Mouse (Mus musculus): ENCODE measurements at regions not wholly inside any gene's neighbourhood (a gene's known extent, or its start where the extent isn't known, plus 50 kb on each side); places are given as distances from the start of the nearest gene placed in this dataset.
"Not testable (repeated sequence)": the region's sequence is repeated elsewhere in the genome, so short reads cannot be mapped to it uniquely, and the experiment has no call there.

DNA sequence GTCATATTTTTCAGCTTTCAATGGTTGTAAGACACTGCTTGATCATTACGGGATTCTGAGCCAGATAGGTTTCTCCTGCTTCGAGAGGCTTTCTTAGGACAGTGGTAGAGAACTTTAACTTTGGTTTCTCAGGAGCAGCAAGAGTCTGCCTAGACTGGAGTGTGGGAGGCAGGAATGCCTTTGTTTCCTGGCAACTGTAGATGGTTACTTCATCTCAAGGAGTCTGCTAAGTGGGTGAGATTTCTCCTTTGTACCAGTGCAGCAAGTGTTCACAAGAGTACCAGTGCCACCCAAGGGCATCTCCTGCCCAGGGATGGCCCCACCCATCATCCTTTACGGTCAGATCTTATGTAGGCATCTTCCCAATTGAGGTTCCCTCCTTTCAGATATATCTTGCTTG lies 173.0 kb upstream of the Gm10131 start:
- Histone ChIP-seq H3K27me3 (replicated peaks; ENCODE audit: control insufficient read depth, insufficient read depth, low read length) (no peaks in the 10 kb centered on the region), H3K36me3 (ENCODE audit: control insufficient read depth, insufficient read depth, low read length) (no peaks in the 10 kb centered on the region), H3K4me1 (ENCODE audit: control insufficient read depth, insufficient read depth, low read length) (no peaks in the 10 kb centered on the region), H3K27ac (ENCODE audit: insufficient read depth, low read depth, low read length) (no peak overlapping the region), H3K4me3 (ENCODE audit: insufficient read depth, low read depth, low read length) (no peak overlapping the region)
- no peak for TF ChIP-seq POLR2A (IDR thresholded peaks at IDR 0.05; ENCODE audit: low read depth, low read length)
- no peak for TF ChIP-seq CTCF (conservative IDR thresholded peaks at IDR 0.05; ENCODE audit: insufficient read depth, insufficient read length, low read depth, low read length)
- WGBS, result 90% methylated on average over 3 of the region's 3 CpGs
- DNase-seq, result no peak

DNA sequence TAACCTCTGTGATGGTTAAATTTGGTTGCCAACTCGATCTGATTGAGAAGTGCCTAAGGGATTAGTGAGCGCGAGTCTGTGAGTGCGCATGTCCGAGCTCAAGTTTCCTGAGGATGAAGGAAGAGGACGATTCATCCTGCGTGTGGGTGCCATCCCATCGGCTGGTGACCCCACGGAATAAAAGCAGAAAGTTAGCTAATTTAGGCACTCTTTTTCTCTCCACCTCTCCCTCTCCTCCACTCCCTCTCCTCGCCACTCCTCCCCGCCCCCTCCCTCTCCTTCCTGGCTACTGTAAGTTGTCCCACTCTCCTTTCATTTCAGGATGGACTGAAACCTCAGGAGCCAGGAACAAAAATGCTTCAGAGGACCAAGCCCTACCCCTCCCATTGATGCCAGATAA lies 168.9 kb upstream of the Gm10131 start:
- Histone ChIP-seq H3K27me3 (replicated peaks; ENCODE audit: control insufficient read depth, insufficient read depth, low read length) (no peaks in the 10 kb centered on the region), H3K36me3 (ENCODE audit: control insufficient read depth, insufficient read depth, low read length) (no peaks in the 10 kb centered on the region), H3K4me1 (ENCODE audit: control insufficient read depth, insufficient read depth, low read length) (no peaks in the 10 kb centered on the region), H3K27ac (ENCODE audit: insufficient read depth, low read depth, low read length) (no peak overlapping the region), H3K4me3 (ENCODE audit: insufficient read depth, low read depth, low read length) (no peak overlapping the region)
- WGBS, result no CpG with 5 or more reads among the region's 11 CpGs
- no peak for DNase-seq
- no peak for TF ChIP-seq CTCF (conservative IDR thresholded peaks at IDR 0.05; ENCODE audit: insufficient read depth, insufficient read length, low read depth, low read length)
- TF ChIP-seq POLR2A (IDR thresholded peaks at IDR 0.05; ENCODE audit: low read depth, low read length), result no peak

DNA sequence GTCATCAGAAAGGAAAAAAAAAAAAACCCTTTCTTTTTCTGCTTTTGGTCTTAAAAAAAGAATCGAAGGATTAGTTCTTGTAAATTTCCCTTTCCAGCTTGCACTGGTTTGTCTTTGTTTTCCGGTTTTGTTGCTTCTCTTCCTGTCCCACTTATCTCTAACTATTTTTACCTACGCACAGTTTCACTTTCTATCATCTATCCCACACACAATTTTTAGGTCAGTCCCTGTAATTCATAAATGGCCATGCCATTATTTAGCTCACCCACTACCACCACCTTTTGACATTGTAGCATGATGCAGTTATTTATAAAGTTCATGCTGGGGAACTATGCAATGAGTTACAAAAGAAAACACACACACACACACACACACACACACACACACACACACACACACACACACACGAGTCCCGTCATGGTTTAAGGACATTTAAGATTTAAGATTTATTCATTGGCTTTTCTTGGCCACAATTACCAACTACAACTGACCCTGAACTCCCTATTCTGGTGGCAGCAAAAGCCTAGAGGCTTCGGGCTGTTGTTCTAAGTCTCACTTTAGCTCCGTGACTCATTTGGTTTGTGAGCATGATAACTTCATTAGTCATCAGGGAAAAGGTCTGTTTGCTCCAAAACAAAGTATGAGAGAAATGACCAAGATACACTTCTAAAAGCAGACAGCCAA lies 164.6 kb upstream of the Gm10131 start:
- H3K36me3 ChIP-seq (ENCODE audit: control insufficient read depth, insufficient read depth, low read length), result no peaks in the 10 kb centered on the region
- DNase-seq, result no peak
- H3K27me3 ChIP-seq (replicated peaks; ENCODE audit: control insufficient read depth, insufficient read depth, low read length), result no peaks in the 10 kb centered on the region
- 40% methylated on average over 7 of the region's 7 CpGs for WGBS
- peak overlapping the region; percentile 31; the same call in 1 of the 2 replicates for H3K27ac ChIP-seq (ENCODE audit: insufficient read depth, low read depth, low read length)
- H3K4me1 ChIP-seq (ENCODE audit: control insufficient read depth, insufficient read depth, low read length), result no peaks in the 10 kb centered on the region
- TF ChIP-seq POLR2A (IDR thresholded peaks at IDR 0.05; ENCODE audit: low read depth, low read length), result no peak
- no peak for TF ChIP-seq CTCF (conservative IDR thresholded peaks at IDR 0.05; ENCODE audit: insufficient read depth, insufficient read length, low read depth, low read length)
- H3K4me3 ChIP-seq (ENCODE audit: insufficient read depth, low read depth, low read length), result no peak overlapping the region

DNA sequence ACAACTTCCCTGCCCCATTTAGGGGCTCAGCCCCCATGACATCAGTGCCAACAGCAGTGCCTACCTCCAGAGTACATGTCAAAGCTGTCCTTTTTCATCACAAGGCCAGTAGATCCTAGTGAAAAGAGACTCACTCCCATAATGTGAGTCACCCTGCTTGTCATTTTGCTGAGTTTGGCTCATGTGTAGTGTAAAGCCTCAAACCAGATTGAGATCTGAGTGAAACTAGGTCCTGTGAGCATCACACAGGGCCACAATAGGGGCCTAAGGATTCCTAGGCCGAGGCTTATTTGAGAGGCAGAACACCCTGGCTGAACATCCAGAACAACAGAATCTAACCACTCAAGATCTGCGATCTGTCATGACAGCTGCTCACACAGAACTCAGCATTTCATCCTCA lies 163.3 kb upstream of the Gm10131 start:
- H3K36me3 ChIP-seq (ENCODE audit: control insufficient read depth, insufficient read depth, low read length); DNase-seq; H3K27ac ChIP-seq (ENCODE audit: insufficient read depth, low read depth, low read length); H3K27me3 ChIP-seq (replicated peaks; ENCODE audit: control insufficient read depth, insufficient read depth, low read length); H3K4me1 ChIP-seq (ENCODE audit: control insufficient read depth, insufficient read depth, low read length); H3K4me3 ChIP-seq (ENCODE audit: insufficient read depth, low read depth, low read length): not testable (repeated sequence)
- WGBS, result 95% methylated on average over 2 of the region's 2 CpGs

DNA sequence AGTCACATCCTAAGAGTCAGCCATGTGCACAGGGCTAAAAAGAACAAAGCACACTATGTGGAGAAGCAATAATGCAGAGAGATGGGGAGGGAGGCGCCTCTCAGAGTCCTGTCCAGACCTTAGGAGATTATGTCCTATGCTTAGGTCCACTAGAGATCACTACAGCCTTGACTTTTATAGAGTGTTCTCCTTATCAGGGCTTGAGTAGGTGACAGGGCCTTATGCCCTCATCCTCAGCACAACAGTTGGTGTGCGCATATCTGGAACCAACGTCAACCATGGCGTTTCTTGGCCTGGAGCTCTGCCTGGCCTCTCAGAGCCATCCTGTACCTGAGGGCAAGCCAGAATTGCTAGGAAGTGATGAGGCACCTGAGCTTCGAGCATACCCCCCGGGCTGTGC lies 162.6 kb upstream of the Gm10131 start:
- DNase-seq, result no peak
- no peak overlapping the region for H3K4me3 ChIP-seq (ENCODE audit: insufficient read depth, low read depth, low read length)
- no peaks in the 10 kb centered on the region for H3K4me1 ChIP-seq (ENCODE audit: control insufficient read depth, insufficient read depth, low read length)
- WGBS, result 92% methylated on average over 6 of the region's 6 CpGs
- H3K27ac ChIP-seq (ENCODE audit: insufficient read depth, low read depth, low read length), result no peak overlapping the region
- no peaks in the 10 kb centered on the region for H3K36me3 ChIP-seq (ENCODE audit: control insufficient read depth, insufficient read depth, low read length)
- TF ChIP-seq CTCF (conservative IDR thresholded peaks at IDR 0.05; ENCODE audit: insufficient read depth, insufficient read length, low read depth, low read length), result no peak
- TF ChIP-seq POLR2A (IDR thresholded peaks at IDR 0.05; ENCODE audit: low read depth, low read length), result no peak
- no peaks in the 10 kb centered on the region for H3K27me3 ChIP-seq (replicated peaks; ENCODE audit: control insufficient read depth, insufficient read depth, low read length)

DNA sequence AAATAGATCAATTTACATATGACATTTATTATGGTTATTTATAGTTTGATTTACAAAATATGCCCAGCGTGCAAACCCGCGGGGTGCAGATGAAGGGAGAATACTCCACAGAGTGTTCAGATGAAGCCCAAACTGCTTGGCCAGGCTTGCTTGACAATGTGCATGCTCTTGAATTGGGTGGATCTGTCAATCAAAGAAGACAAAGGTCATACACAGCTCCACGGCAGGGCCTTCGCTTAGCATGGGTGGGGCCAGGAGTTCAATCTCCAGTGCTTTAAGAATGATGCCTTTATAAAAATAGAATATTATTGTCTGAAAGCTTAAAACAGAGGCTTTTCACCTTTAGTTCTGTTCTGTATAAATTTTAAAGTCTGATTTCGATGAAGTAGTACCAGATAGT lies 158.3 kb upstream of the Gm10131 start:
- Histone ChIP-seq H3K4me1 (ENCODE audit: control insufficient read depth, insufficient read depth, low read length) (no peaks in the 10 kb centered on the region), H3K4me3 (ENCODE audit: insufficient read depth, low read depth, low read length) (no peak overlapping the region), H3K27me3 (replicated peaks; ENCODE audit: control insufficient read depth, insufficient read depth, low read length) (no peaks in the 10 kb centered on the region; the same call in 1 of the 2 replicates), H3K36me3 (ENCODE audit: control insufficient read depth, insufficient read depth, low read length) (no peaks in the 10 kb centered on the region), H3K27ac (ENCODE audit: insufficient read depth, low read depth, low read length) (no peak overlapping the region)
- 75% methylated on average over 6 of the region's 6 CpGs for WGBS
- TF ChIP-seq CTCF (conservative IDR thresholded peaks at IDR 0.05; ENCODE audit: insufficient read depth, insufficient read length, low read depth, low read length), result no peak
- TF ChIP-seq POLR2A (IDR thresholded peaks at IDR 0.05; ENCODE audit: low read depth, low read length), result no peak
- DNase-seq, result no peak

DNA sequence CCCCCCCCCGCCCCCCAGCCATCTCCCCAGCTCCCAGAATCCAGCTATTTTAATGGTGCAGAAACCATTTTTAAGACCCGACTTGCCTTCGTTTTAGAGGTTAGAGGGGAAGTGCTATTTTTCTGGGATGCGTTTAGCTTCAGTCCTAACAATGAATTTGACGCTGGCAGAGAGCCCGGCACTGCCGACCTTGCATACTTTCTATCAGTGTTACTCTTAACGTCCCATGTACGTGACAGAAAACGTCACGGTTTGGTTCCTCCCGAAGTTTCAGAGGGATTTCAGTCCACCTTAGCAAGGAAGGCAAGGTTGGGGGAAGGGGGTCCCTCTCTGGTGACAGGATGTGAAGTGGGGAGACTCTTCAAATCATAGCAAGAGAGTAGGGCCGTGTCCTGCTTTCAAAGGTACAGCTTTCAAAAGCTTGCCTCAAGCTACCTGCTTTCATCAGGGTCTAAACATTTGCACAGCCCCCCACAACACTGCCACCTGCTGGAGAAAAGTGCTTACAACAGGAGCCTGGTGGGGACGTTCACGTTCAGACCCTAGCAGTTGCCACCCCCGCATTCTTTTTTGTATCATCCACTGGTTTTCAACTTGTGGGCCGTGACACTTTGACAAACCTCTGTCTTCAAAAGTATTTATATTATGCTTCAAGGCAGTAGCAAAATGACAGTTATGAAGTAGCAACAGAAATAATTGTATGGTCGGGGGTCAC lies 157.4 kb upstream of the Gm10131 start:
- no peak for DNase-seq

More for the DNA sequence above, 157.4 kb upstream of the Gm10131 start:
- Histone ChIP-seq H3K27me3 (replicated peaks; ENCODE audit: control insufficient read depth, insufficient read depth, low read length) (no peaks in the 10 kb centered on the region; the same call in 1 of the 2 replicates), H3K27ac (ENCODE audit: insufficient read depth, low read depth, low read length) (no peak overlapping the region), H3K4me3 (ENCODE audit: insufficient read depth, low read depth, low read length) (no peak overlapping the region), H3K36me3 (ENCODE audit: control insufficient read depth, insufficient read depth, low read length) (no peaks in the 10 kb centered on the region), H3K4me1 (ENCODE audit: control insufficient read depth, insufficient read depth, low read length) (no peaks in the 10 kb centered on the region)
- 82% methylated on average over 18 of the region's 18 CpGs for WGBS
- peak; percentile 30; the same call in 1 of the 2 replicates for TF ChIP-seq CTCF (conservative IDR thresholded peaks at IDR 0.05; ENCODE audit: insufficient read depth, insufficient read length, low read depth, low read length)
- TF ChIP-seq POLR2A (IDR thresholded peaks at IDR 0.05; ENCODE audit: low read depth, low read length), result no peak
